Mouse (Mus musculus) spleen, adult 2 months (tissue): ENCODE results near the gene Shoc2.

ENCODE experiments used
- CTCF ChIP-seq: fragments of 200-500 bp; IDR thresholded peaks from 2 replicates; pipeline ENCODE4 v1.5.1; 2011; ENCODE audit warnings: mild to moderate bottlenecking, inconsistent platforms; ENCODE audit not compliant: insufficient read depth, insufficient read length, insufficient replicate concordance; ENCODE audit errors: extremely low read depth
- POLR2A ChIP-seq: fragments of 200-500 bp; IDR thresholded peaks from 2 replicates; pipeline ENCODE4 v1.6.1; 2011; ENCODE audit warnings: low read depth, low read length, inconsistent platforms

DNA sequence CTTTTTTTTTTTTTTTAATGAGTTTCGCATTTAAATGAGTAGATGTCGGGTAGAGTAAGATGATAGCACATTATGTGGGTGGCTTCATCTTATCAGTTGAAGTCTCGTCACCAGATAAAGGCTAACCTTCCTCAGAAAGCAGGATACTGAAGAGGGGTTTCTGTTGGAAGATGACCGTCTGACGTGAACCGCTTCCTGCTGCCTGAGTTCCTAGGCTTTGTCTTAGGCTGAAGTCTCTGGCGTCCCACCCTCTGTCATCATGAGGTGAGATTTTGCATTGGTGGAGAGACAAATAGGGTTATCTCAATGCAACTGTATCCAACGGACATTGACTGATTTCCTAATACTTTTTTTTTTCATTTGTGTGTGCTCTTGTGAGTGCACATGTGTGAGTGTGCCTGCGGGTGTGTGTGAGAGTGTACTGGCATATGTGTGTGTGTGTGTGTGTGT, 137.6 kb downstream of the Shoc2 start:
- TF ChIP-seq CTCF (no peak), POLR2A (no peak)
